ENCODE assay signal across 8 mouse cellular contexts in the genomic region with DNA sequence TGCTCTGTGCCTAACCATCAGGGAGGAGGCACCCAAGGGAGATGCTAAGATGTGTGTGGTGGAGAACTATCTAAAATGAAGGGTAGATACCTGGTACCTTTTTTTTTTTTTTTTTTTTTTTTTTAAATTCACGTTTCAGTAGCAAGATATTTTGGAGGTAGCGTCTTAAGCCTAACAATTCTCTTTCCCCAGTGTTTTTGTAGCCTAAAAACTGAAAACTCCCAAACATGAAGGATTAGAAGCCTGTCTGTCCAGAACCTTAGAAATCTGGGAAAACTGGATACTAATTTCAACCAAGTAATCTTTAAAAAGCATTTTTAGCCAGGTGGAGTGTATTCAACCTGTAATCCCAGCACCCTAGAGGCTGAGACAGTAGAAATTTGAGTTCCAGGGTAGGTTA. TPM values are rescaled to one million over a fixed set of nuclear protein-coding genes. Genes with fewer than 3 reads are reported as not detected.
DNase-seq lines count a peak whose midpoint lies in the region; ATAC-seq and TF ChIP-seq lines count a peak whose summit lies in the region.

No protein-coding gene starts in this region.

- H3K4me2 ChIP-seq in liver, embryonic 12.5 days: peak overlapping the region; percentile 92
- H3K4me2 ChIP-seq in stomach, postnatal 0 days (replicated peaks; ENCODE audit: low read depth): peak overlapping the region; percentile 86

- no peaks in the 10 kb centered on the region for H3K27me3 ChIP-seq in erythroblast, embryonic 14.5 days (ENCODE audit: control insufficient read depth)
- H3K27me3 ChIP-seq in spleen, adult 2 months (ENCODE audit: control insufficient read depth, insufficient read depth, low read length): no peaks in the 10 kb centered on the region
- no peaks in the 10 kb centered on the region for H3K27me3 ChIP-seq in liver, embryonic 12.5 days (replicated peaks)
- no peaks in the 10 kb centered on the region for H3K27me3 ChIP-seq in stomach, postnatal 0 days (ENCODE audit: control insufficient read depth, insufficient read depth, low read length)

- H3K4me1 ChIP-seq in erythroblast, embryonic 14.5 days (ENCODE audit: control insufficient read depth): peaks cover 43% of the 10 kb centered on the region
- H3K4me1 ChIP-seq in spleen, adult 2 months (ENCODE audit: control insufficient read depth, insufficient read depth, insufficient read length): peaks cover 7% of the 10 kb centered on the region; the same call in 1 of the 2 replicates
- H3K4me1 ChIP-seq in liver, embryonic 12.5 days: peaks cover 43% of the 10 kb centered on the region
- H3K4me1 ChIP-seq in stomach, postnatal 0 days (replicated peaks; ENCODE audit: control insufficient read depth, insufficient read depth): 0 out of 2 replicates have a peak, but pooled peaks cover 3% of the 10 kb centered on the region

- peak overlapping the region; percentile 99 for H3K9ac ChIP-seq in liver, embryonic 12.5 days
- peak overlapping the region; percentile 95; the same call in 1 of the 2 replicates for H3K9ac ChIP-seq in stomach, postnatal 0 days (ENCODE audit: low read length)

- no peak for TF ChIP-seq POLR2A in spleen, adult 2 months (IDR thresholded peaks at IDR 0.05; ENCODE audit: low read depth, low read length)

- no peak for DNase-seq in spleen, adult 2 months (ENCODE audit: low read depth in 1 of 2, low spot score in 2 of 2)
- DNase-seq in spleen, postnatal 14 days (ENCODE audit: low spot score in 2 of 2): no peak
- DNase-seq in stomach, postnatal 0 days (ENCODE audit: low spot score): no peak
- no peak for DNase-seq in kidney, postnatal 14 days

- no peak for TF ChIP-seq EP300 in stomach, postnatal 0 days (optimal IDR thresholded peaks at IDR 0.05)

- no peak for TF ChIP-seq CTCF in spleen, adult 2 months (IDR thresholded peaks at IDR 0.05; ENCODE audit: extremely low read depth, insufficient read depth, insufficient read length, insufficient replicate concordance)
- no peak for TF ChIP-seq CTCF in stomach, postnatal 0 days (IDR thresholded peaks at IDR 0.05; ENCODE audit: low read depth)

- H3K4me3 ChIP-seq in erythroblast, embryonic 14.5 days (replicated peaks): peak overlapping the region; percentile 90
- H3K4me3 ChIP-seq in spleen, adult 2 months (ENCODE audit: extremely low read depth, insufficient read depth, insufficient read length): peak overlapping the region; percentile 81; the same call in 1 of the 2 replicates
- peak overlapping the region; percentile 100 for H3K4me3 ChIP-seq in liver, embryonic 12.5 days
- H3K4me3 ChIP-seq in stomach, postnatal 0 days (ENCODE audit: low read depth, low read length): peak overlapping the region; percentile 90

- H3K36me3 ChIP-seq in erythroblast, embryonic 14.5 days (ENCODE audit: control insufficient read depth): peaks cover 70% of the 10 kb centered on the region
- no peaks in the 10 kb centered on the region; the same call in 1 of the 2 replicates for H3K36me3 ChIP-seq in spleen, adult 2 months (ENCODE audit: control insufficient read depth, insufficient read depth, low read length)
- H3K36me3 ChIP-seq in liver, embryonic 12.5 days: peaks cover 63% of the 10 kb centered on the region
- peaks cover 2% of the 10 kb centered on the region; the same call in 1 of the 2 replicates for H3K36me3 ChIP-seq in stomach, postnatal 0 days (ENCODE audit: control insufficient read depth, insufficient read depth, low read length)

- no peak for ATAC-seq in erythroblast, adult 5-6 weeks (replicated peaks; ENCODE audit: low FRiP score, poor library complexity, severe bottlenecking)
- ATAC-seq in liver, embryonic 12.5 days: no peak
- no peak for ATAC-seq in stomach, postnatal 0 days (ENCODE audit: low FRiP score, low TSS enrichment)
- ATAC-seq in granulocyte monocyte progenitor cell, adult 5-6 weeks (replicated peaks; ENCODE audit: poor library complexity, severe bottlenecking): no peak

- no peak overlapping the region for H3K27ac ChIP-seq in spleen, adult 2 months (ENCODE audit: insufficient read depth, low read length)
- H3K27ac ChIP-seq in liver, embryonic 12.5 days: peak overlapping the region; percentile 91; the same call in 1 of the 2 replicates
- no peak overlapping the region for H3K27ac ChIP-seq in stomach, postnatal 0 days (replicated peaks)

- WGBS in spleen, adult 2 months: 39% methylated on average over 2 of the region's 2 CpGs
- 37% methylated on average over 2 of the region's 2 CpGs for WGBS in liver, embryonic 12.5 days (ENCODE audit: insufficient replicate concordance)
- 34% methylated on average over 2 of the region's 2 CpGs for WGBS in stomach, postnatal 0 days

- no peaks in the 10 kb centered on the region for H3K9me3 ChIP-seq in erythroblast, embryonic 14.5 days (ENCODE audit: control insufficient read depth, low read length)
- no peaks in the 10 kb centered on the region for H3K9me3 ChIP-seq in liver, embryonic 12.5 days (replicated peaks)
- no peaks in the 10 kb centered on the region for H3K9me3 ChIP-seq in stomach, postnatal 0 days (ENCODE audit: control insufficient read depth, low read length)

RNA-seq across cellular contexts. Expression of a gene that starts 1.3 kb away (rescaled TPM):
- 1.4 and 2.0 TPM in 2 replicates for polyA plus RNA-seq in erythroblast, embryonic 14.5 days (2012)
- 6.1 and 13.4 TPM in 2 replicates for total RNA-seq in erythroblast, adult 5-6 weeks (2015; ENCODE audit: low replicate concordance)
- 7.1 and 7.2 TPM in 2 replicates for total RNA-seq in erythroblast, adult 5-6 weeks (2017; ENCODE audit: low replicate concordance)
- polyA plus RNA-seq in spleen, adult 2 months (2012; rRNA removed): 29.8 and 40.3 TPM in 2 replicates
- 6.2 and 6.5 TPM in 2 replicates for polyA plus RNA-seq in liver, embryonic 12.5 days (2016; fragmentation: Nextera tagmentation; extraction: Ambion mirVana)
- polyA plus RNA-seq in stomach, postnatal 0 days (2015; fragmentation: Nextera tagmentation; extraction: Ambion mirVana): 3.4 and 5.3 TPM in 2 replicates
- 35.7 and 40.4 TPM in 2 replicates for total RNA-seq in granulocyte monocyte progenitor cell, adult 5-6 weeks (2014; fragmentation: Nextera tagmentation)
- 25.3 and 26.1 TPM in 2 replicates for total RNA-seq in granulocyte monocyte progenitor cell, adult 5-6 weeks (2017)

RNA-seq across cellular contexts. Expression of a gene that starts 24.0 kb away (rescaled TPM):
- polyA plus RNA-seq in erythroblast, embryonic 14.5 days (2012): 5.0 and 6.6 TPM in 2 replicates
- total RNA-seq in erythroblast, adult 5-6 weeks (2015; ENCODE audit: low replicate concordance): 145 and 154 TPM in 2 replicates
- 264 and 277 TPM in 2 replicates for total RNA-seq in erythroblast, adult 5-6 weeks (2017; ENCODE audit: low replicate concordance)
- polyA plus RNA-seq in spleen, adult 2 months (2012; rRNA removed): 36.8 and 42.0 TPM in 2 replicates
- 120 and 121 TPM in 2 replicates for polyA plus RNA-seq in liver, embryonic 12.5 days (2016; fragmentation: Nextera tagmentation; extraction: Ambion mirVana)
- 19.3 and 19.8 TPM in 2 replicates for polyA plus RNA-seq in stomach, postnatal 0 days (2015; fragmentation: Nextera tagmentation; extraction: Ambion mirVana)
- 10.4 and 22.0 TPM in 2 replicates for total RNA-seq in granulocyte monocyte progenitor cell, adult 5-6 weeks (2014; fragmentation: Nextera tagmentation)
- total RNA-seq in granulocyte monocyte progenitor cell, adult 5-6 weeks (2017): 14.7 and 21.0 TPM in 2 replicates

RNA-seq across cellular contexts. Expression of a gene that starts 32.0 kb away (rescaled TPM):
- polyA plus RNA-seq in erythroblast, embryonic 14.5 days (2012): 0.68 and 1.4 TPM in 2 replicates
- total RNA-seq in erythroblast, adult 5-6 weeks (2015; ENCODE audit: low replicate concordance): 4.6 and 24.7 TPM in 2 replicates
- 16.6 and 16.9 TPM in 2 replicates for total RNA-seq in erythroblast, adult 5-6 weeks (2017; ENCODE audit: low replicate concordance)
- 63.3 and 67.2 TPM in 2 replicates for polyA plus RNA-seq in spleen, adult 2 months (2012; rRNA removed)
- polyA plus RNA-seq in liver, embryonic 12.5 days (2016; fragmentation: Nextera tagmentation; extraction: Ambion mirVana): 22.4 and 25.2 TPM in 2 replicates
- 26.9 and 27.4 TPM in 2 replicates for polyA plus RNA-seq in stomach, postnatal 0 days (2015; fragmentation: Nextera tagmentation; extraction: Ambion mirVana)
- 51.9 and 70.5 TPM in 2 replicates for total RNA-seq in granulocyte monocyte progenitor cell, adult 5-6 weeks (2014; fragmentation: Nextera tagmentation)
- total RNA-seq in granulocyte monocyte progenitor cell, adult 5-6 weeks (2017): 32.9 and 54.6 TPM in 2 replicates

RNA-seq across cellular contexts. Expression of a gene that starts 56.6 kb away (rescaled TPM):
- polyA plus RNA-seq in erythroblast, embryonic 14.5 days (2012): 1.2 and 1.4 TPM in 2 replicates
- 0.77 and 1.0 TPM in 2 replicates for total RNA-seq in erythroblast, adult 5-6 weeks (2015; ENCODE audit: low replicate concordance)
- 2.6 TPM in 2 replicates for total RNA-seq in erythroblast, adult 5-6 weeks (2017; ENCODE audit: low replicate concordance)
- polyA plus RNA-seq in spleen, adult 2 months (2012; rRNA removed): 5.9 TPM in 2 replicates
- polyA plus RNA-seq in liver, embryonic 12.5 days (2016; fragmentation: Nextera tagmentation; extraction: Ambion mirVana): 16.7 and 17.0 TPM in 2 replicates
- 22.2 and 23.3 TPM in 2 replicates for polyA plus RNA-seq in stomach, postnatal 0 days (2015; fragmentation: Nextera tagmentation; extraction: Ambion mirVana)
- total RNA-seq in granulocyte monocyte progenitor cell, adult 5-6 weeks (2014; fragmentation: Nextera tagmentation): 13.1 and 15.1 TPM in 2 replicates
- total RNA-seq in granulocyte monocyte progenitor cell, adult 5-6 weeks (2017): 7.7 and 10.3 TPM in 2 replicates

RNA-seq across cellular contexts. Expression of a gene that starts 56.8 kb away (rescaled TPM):
- 0.50 and 0.58 TPM in 2 replicates for polyA plus RNA-seq in erythroblast, embryonic 14.5 days (2012)
- total RNA-seq in erythroblast, adult 5-6 weeks (2015; ENCODE audit: low replicate concordance): 0.84 and 6.9 TPM in 2 replicates
- total RNA-seq in erythroblast, adult 5-6 weeks (2017; ENCODE audit: low replicate concordance): 0.51 and 3.9 TPM in 2 replicates
- 11.0 and 14.7 TPM in 2 replicates for polyA plus RNA-seq in spleen, adult 2 months (2012; rRNA removed)
- polyA plus RNA-seq in liver, embryonic 12.5 days (2016; fragmentation: Nextera tagmentation; extraction: Ambion mirVana): 3.5 and 3.7 TPM in 2 replicates
- 5.7 and 6.4 TPM in 2 replicates for polyA plus RNA-seq in stomach, postnatal 0 days (2015; fragmentation: Nextera tagmentation; extraction: Ambion mirVana)
- 5.6 and 11.5 TPM in 2 replicates for total RNA-seq in granulocyte monocyte progenitor cell, adult 5-6 weeks (2014; fragmentation: Nextera tagmentation)
- total RNA-seq in granulocyte monocyte progenitor cell, adult 5-6 weeks (2017): 2.4 and 4.8 TPM in 2 replicates
